Mouse (Mus musculus) kidney, adult 8-10 months (tissue): ENCODE data around the gene Krtap19-3.

Source experiments
- DNase-seq, 2 experiments: peaks; one replicate each; pipeline ENCODE4 v3.0.0; 2022

Gene Krtap19-3

GRCm38 (mm10) chr16:88877938-88878337 is at the start of gene Krtap19-3:
Gene Krtap19-3, minus strand, starts transcription at chr16:88878038.
- DNase-seq = no peak

- DNase-seq = no peak
Measured at GRCm38 (mm10) chr16:88896357-88896756, 18.5 kb upstream of the Krtap19-3 start, which contains the start of gene Krtap19-5. Gene Krtap19-5, minus strand, starts transcription at chr16:88896457.

- no peak for DNase-seq
Measured at GRCm38 (mm10) chr16:88886870-88887269, 9.0 kb upstream of the Krtap19-3 start.

GRCm38 (mm10) chr16:88884989-88885388 is 7.2 kb upstream of the Krtap19-3 start, which contains the start of gene Krtap19-4:
Gene Krtap19-4, minus strand, starts transcription at chr16:88885089.
- DNase-seq = no peak

GRCm38 (mm10) chr16:88874169-88874568 is 3.7 kb downstream of the Krtap19-3 start, which contains the start of gene Krtap19-2:
Gene Krtap19-2, minus strand, starts transcription at chr16:88874269.
- no peak for DNase-seq

- no peak for DNase-seq
Measured at GRCm38 (mm10) chr16:88869311-88869710, 8.5 kb downstream of the Krtap19-3 start, which contains the start of gene Krtap19-1. Gene Krtap19-1, minus strand, starts transcription at chr16:88869411.

- DNase-seq = no peak
Measured at GRCm38 (mm10) chr16:88864887-88865407, 12.9 kb downstream of the Krtap19-3 start.

- DNase-seq = peak; percentile 2 to 11
Measured at GRCm38 (mm10) chr16:88851450-88851849, 26.4 kb downstream of the Krtap19-3 start.

- no peak for DNase-seq
Measured at GRCm38 (mm10) chr16:88848558-88848957, 29.3 kb downstream of the Krtap19-3 start.

- DNase-seq = peak; percentile 21 to 26
Measured at GRCm38 (mm10) chr16:88847363-88847762, 30.5 kb downstream of the Krtap19-3 start.
